Mouse (Mus musculus) stomach, postnatal 0 days (tissue): ENCODE measurements at regions not wholly inside any gene's neighbourhood (a gene's known extent, or its start where the extent isn't known, plus 50 kb on each side); places are given as distances from the start of the nearest gene placed in this dataset.

ENCODE experiments used
- CTCF ChIP-seq: IDR thresholded peaks from 2 replicates; pipeline ENCODE4 v1.5.1; 2016; ENCODE audit warnings: antibody characterized with exemption, low read depth, mild to moderate bottlenecking, moderate library complexity
- EP300 ChIP-seq: optimal IDR thresholded peaks from 2 replicates; pipeline ENCODE3; 2016; ENCODE audit warnings: antibody characterized with exemption

GRCm38 (mm10) chr14:87264826-87265225, 123.8 kb upstream of the Diaph3 start:
- TF ChIP-seq CTCF (peak; percentile 17; the same call in 1 of the 2 replicates), EP300 (no peak)
